Mouse (Mus musculus): ENCODE data around the gene Stt3b.

- TF ChIP-seq CTCF (IDR thresholded peaks at IDR 0.05; ENCODE audit: low read depth) (no peak), EP300 (IDR thresholded peaks at IDR 0.05; ENCODE audit: low read depth) (no peak)
Measured at GRCm38 (mm10) chr9:115229145-115229544, 81.1 kb downstream of the Stt3b start.
